Comparison of ENCODE assay signal across 8 mouse cellular contexts in genomic region chr7:139364005-139364557, GRCm38 (mm10). TPM values are rescaled to one million over a fixed set of nuclear protein-coding genes. Genes with fewer than 3 reads are reported as not detected.
DNase-seq lines count a peak whose midpoint lies in the region; ATAC-seq lines count a peak whose summit lies in the region.

No protein-coding gene starts in this region.

- H3K27me3 ChIP-seq in embryonic facial prominence, embryonic 10.5 days (replicated peaks; ENCODE audit: low read depth, poor library complexity, severe bottlenecking), result 0 out of 2 replicates have a peak, but pooled peaks cover 5% of the 10 kb centered on the region
- no peaks in the 10 kb centered on the region for H3K27me3 ChIP-seq in intestine, embryonic 16.5 days (replicated peaks; ENCODE audit: control insufficient read depth, insufficient read depth, low read length)
- peaks cover 4% of the 10 kb centered on the region; the same call in 1 of the 2 replicates for H3K27me3 ChIP-seq in midbrain, embryonic 12.5 days
- H3K27me3 ChIP-seq in stomach, embryonic 14.5 days (ENCODE audit: control insufficient read depth, insufficient read depth, low read length), result no peaks in the 10 kb centered on the region

- H3K9me3 ChIP-seq in embryonic facial prominence, embryonic 10.5 days, result no peaks in the 10 kb centered on the region
- H3K9me3 ChIP-seq in intestine, embryonic 16.5 days (ENCODE audit: control insufficient read depth, low read length), result no peaks in the 10 kb centered on the region
- H3K9me3 ChIP-seq in midbrain, embryonic 12.5 days, result no peaks in the 10 kb centered on the region
- H3K9me3 ChIP-seq in stomach, embryonic 14.5 days (ENCODE audit: control insufficient read depth, low read depth, low read length), result no peaks in the 10 kb centered on the region

- H3K9ac ChIP-seq in intestine, embryonic 16.5 days (ENCODE audit: low read depth, low read length), result peak overlapping the region; percentile 57; the same call in 1 of the 2 replicates
- H3K9ac ChIP-seq in midbrain, embryonic 12.5 days (replicated peaks), result no peak overlapping the region
- no peak overlapping the region for H3K9ac ChIP-seq in stomach, embryonic 14.5 days (replicated peaks; ENCODE audit: low read depth, low read length)

- no peaks in the 10 kb centered on the region for H3K36me3 ChIP-seq in embryonic facial prominence, embryonic 10.5 days (replicated peaks)
- H3K36me3 ChIP-seq in intestine, embryonic 16.5 days (ENCODE audit: control insufficient read depth, insufficient read depth, low read length), result no peaks in the 10 kb centered on the region
- H3K36me3 ChIP-seq in midbrain, embryonic 12.5 days, result no peaks in the 10 kb centered on the region
- no peaks in the 10 kb centered on the region for H3K36me3 ChIP-seq in stomach, embryonic 14.5 days (ENCODE audit: control insufficient read depth, insufficient read depth, low read length)

- ATAC-seq in granulocyte monocyte progenitor cell, adult 5-6 weeks (replicated peaks; ENCODE audit: poor library complexity, severe bottlenecking), result peak; percentile 24; the same call in 1 of the 2 replicates
- ATAC-seq in intestine, embryonic 16.5 days, result peak; percentile 30
- ATAC-seq in midbrain, embryonic 12.5 days (ENCODE audit: low FRiP score, low read depth), result peak; percentile 79
- peak; percentile 66; the same call in 1 of the 2 replicates for ATAC-seq in stomach, embryonic 14.5 days (ENCODE audit: insufficient number of reproducible peaks, insufficient read depth, low FRiP score, low read depth)
- ATAC-seq in monocyte, adult 5-6 weeks (replicated peaks; ENCODE audit: insufficient number of reproducible peaks, low FRiP score, low TSS enrichment, poor library complexity, severe bottlenecking), result no peak

- H3K4me2 ChIP-seq in intestine, embryonic 16.5 days (ENCODE audit: low read depth, low read length), result 0 out of 2 replicates have a peak overlapping the region, but pooled peaks have one; percentile 19
- peak overlapping the region; percentile 23 for H3K4me2 ChIP-seq in midbrain, embryonic 12.5 days (replicated peaks)
- H3K4me2 ChIP-seq in stomach, embryonic 14.5 days (replicated peaks; ENCODE audit: low read depth, low read length), result 0 out of 2 replicates have a peak overlapping the region, but pooled peaks have one; percentile 0

- H3K27ac ChIP-seq in embryonic facial prominence, embryonic 10.5 days (replicated peaks), result peak overlapping the region; percentile 90
- peak overlapping the region; percentile 63 for H3K27ac ChIP-seq in intestine, embryonic 16.5 days (ENCODE audit: low read length)
- H3K27ac ChIP-seq in midbrain, embryonic 12.5 days (replicated peaks), result peak overlapping the region; percentile 66
- peak overlapping the region; percentile 87 for H3K27ac ChIP-seq in stomach, embryonic 14.5 days (ENCODE audit: low read length)

- peak overlapping the region; percentile 37 for H3K4me3 ChIP-seq in embryonic facial prominence, embryonic 10.5 days
- H3K4me3 ChIP-seq in intestine, embryonic 16.5 days (ENCODE audit: low read length), result no peak overlapping the region
- no peak overlapping the region for H3K4me3 ChIP-seq in midbrain, embryonic 12.5 days
- H3K4me3 ChIP-seq in stomach, embryonic 14.5 days (ENCODE audit: low read depth, low read length), result no peak overlapping the region

- WGBS in embryonic facial prominence, embryonic 10.5 days, result 3% methylated on average over 9 of the region's 9 CpGs
- WGBS in intestine, embryonic 16.5 days, result 3% methylated on average over 9 of the region's 9 CpGs
- 9% methylated on average over 9 of the region's 9 CpGs for WGBS in midbrain, embryonic 12.5 days
- WGBS in stomach, embryonic 14.5 days, result 3% methylated on average over 9 of the region's 9 CpGs

- peaks cover 51% of the 10 kb centered on the region for H3K4me1 ChIP-seq in embryonic facial prominence, embryonic 10.5 days
- H3K4me1 ChIP-seq in intestine, embryonic 16.5 days (ENCODE audit: control insufficient read depth, insufficient read depth, low read length), result peaks cover 60% of the 10 kb centered on the region
- peaks cover 29% of the 10 kb centered on the region for H3K4me1 ChIP-seq in midbrain, embryonic 12.5 days
- H3K4me1 ChIP-seq in stomach, embryonic 14.5 days (ENCODE audit: control insufficient read depth, insufficient read depth, low read length), result peaks cover 38% of the 10 kb centered on the region

- intact Hi-C loops in left cerebral cortex, postnatal 4 days (cut with DNase I), result no loop called here

- peak; percentile 89 to 92 for DNase-seq in adrenal gland, postnatal 36 days
- peak; percentile 92 for DNase-seq in embryonic facial prominence, embryonic 10.5 days (ENCODE audit: low spot score)
- peak; percentile 76 for DNase-seq in left cerebral cortex, postnatal 4 days

RNA-seq across cellular contexts. Expression of gene Inpp5a, which starts 24.8 kb away (rescaled TPM):
- total RNA-seq in adrenal gland, postnatal 36 days (2021), result 10 to 100 TPM; 84.4 to 85.9 TPM
- polyA plus RNA-seq in embryonic facial prominence, embryonic 10.5 days (2016; fragmentation: Nextera tagmentation; extraction: Ambion mirVana), result 15.6 and 16.8 TPM in 2 replicates
- 7.9 and 10.2 TPM in 2 replicates for total RNA-seq in granulocyte monocyte progenitor cell, adult 5-6 weeks (2014; fragmentation: Nextera tagmentation)
- 5.5 and 11.6 TPM in 2 replicates for total RNA-seq in granulocyte monocyte progenitor cell, adult 5-6 weeks (2017)
- polyA plus RNA-seq in intestine, embryonic 16.5 days (2015; fragmentation: Nextera tagmentation; extraction: Ambion mirVana), result 8.9 and 27.7 TPM in 2 replicates
- 10 to 100 TPM; 28.6 to 29.6 TPM for total RNA-seq in left cerebral cortex, postnatal 4 days (2021)
- 22.5 and 24.8 TPM in 2 replicates for polyA plus RNA-seq in midbrain, embryonic 12.5 days (2016; fragmentation: Nextera tagmentation; extraction: Ambion mirVana)
- polyA plus RNA-seq in stomach, embryonic 14.5 days (2014; fragmentation: Nextera tagmentation; extraction: Ambion mirVana), result 46.2 and 51.9 TPM in 2 replicates
- total RNA-seq in monocyte, adult 5-6 weeks (2017), result 9.5 to 39.9 TPM (median 10.0 TPM) in 3 replicates
